Mouse (Mus musculus) forelimb bud, embryonic 11.5 days (tissue): Measurements from ENCODE around the gene 4430402I18Rik.
"Not testable (repeated sequence)": the region's sequence is repeated elsewhere in the genome, so short reads cannot be mapped to it uniquely, and the experiment has no call there.

Experiments used
- DNase-seq: peaks from one replicate; pipeline ENCODE4 v3.0.0-alpha.2; 2012; ENCODE audit warnings: low read depth, low spot score

4430402I18Rik gene

DNA sequence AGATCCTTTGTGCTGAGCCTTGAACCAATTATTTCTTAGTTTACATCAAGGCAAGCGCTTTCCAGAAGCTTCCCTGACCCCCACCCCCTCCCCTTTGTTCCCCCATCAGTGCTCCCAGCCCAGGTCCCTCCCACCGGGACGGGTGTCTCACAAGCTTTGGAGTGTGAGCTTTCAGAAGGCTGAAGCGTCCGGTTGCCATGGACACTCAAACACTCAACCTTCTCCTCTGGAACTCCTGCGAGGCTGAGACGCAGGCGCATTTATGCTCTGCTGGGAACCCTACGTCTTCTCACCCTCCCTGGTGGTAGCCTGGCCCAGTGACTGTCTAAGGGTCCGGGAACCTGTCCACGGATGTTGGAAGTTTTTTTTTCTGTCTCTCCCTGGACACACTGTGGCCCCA is at the start of gene 4430402I18Rik:
Gene 4430402I18Rik, minus strand, starts transcription at position 149 of the 400 bp plus-strand sequence.
- peak; percentile 33 for DNase-seq

GRCm38 (mm10) chr19:29016786-29017185 is 49.2 kb upstream of the 4430402I18Rik start:
- peak; percentile 21 for DNase-seq

- DNase-seq, result peak; percentile 33
Measured at GRCm38 (mm10) chr19:29016204-29016765, 48.7 kb upstream of the 4430402I18Rik start.

GRCm38 (mm10) chr19:29015410-29016203 is 48.0 kb upstream of the 4430402I18Rik start:
- peak; percentile 8 for DNase-seq

DNA sequence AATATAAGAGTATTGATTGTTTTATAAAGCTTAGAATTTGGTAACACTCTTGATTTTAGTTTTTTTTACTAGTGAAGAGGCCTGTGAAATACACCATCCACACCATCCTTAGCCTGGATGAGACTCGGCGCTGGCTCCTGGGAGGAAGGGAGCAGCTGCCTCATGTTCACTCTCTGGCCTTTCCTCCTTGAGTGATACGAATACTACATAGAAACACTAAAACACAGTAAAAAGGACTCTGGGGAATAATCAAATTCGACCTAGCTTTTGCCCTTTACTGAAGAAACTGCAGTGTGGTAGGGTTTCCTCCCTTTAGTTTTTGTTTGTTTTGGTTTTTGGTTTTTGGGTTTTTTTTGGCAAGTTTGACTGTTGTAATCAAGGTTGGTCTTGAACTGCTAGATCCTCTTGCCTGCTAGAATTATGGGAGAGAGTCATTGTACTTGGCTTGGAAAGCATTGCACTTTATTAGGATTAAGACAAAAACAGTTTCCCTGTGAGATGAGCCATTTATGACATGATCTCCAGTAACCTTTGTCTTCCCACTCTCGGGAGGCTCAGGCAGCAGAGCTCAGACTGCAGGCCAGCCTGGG is 47.0 kb upstream of the 4430402I18Rik start:
- no peak for DNase-seq

GRCm38 (mm10) chr19:29011355-29011990 is 43.9 kb upstream of the 4430402I18Rik start:
- DNase-seq, result no peak

DNA sequence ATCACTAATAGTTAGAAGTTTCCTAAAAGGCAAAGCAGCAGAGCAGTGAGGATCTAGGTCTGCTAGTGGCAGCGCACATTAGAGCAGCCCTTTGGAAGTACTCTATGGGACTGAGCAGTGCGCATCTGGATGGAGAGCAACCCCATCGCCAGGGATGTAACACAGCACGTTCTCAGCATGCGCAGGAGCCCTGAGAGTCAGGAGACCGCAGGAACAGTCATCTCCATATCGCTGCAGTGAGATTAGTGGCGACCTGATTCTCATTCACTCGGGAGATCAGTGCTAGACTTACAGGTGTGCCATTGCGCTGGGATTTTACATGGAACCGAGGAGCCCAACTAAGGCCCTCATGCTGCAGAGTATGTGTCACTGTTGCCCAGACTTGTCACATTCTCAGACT is 41.4 kb upstream of the 4430402I18Rik start:
- no peak for DNase-seq

DNA sequence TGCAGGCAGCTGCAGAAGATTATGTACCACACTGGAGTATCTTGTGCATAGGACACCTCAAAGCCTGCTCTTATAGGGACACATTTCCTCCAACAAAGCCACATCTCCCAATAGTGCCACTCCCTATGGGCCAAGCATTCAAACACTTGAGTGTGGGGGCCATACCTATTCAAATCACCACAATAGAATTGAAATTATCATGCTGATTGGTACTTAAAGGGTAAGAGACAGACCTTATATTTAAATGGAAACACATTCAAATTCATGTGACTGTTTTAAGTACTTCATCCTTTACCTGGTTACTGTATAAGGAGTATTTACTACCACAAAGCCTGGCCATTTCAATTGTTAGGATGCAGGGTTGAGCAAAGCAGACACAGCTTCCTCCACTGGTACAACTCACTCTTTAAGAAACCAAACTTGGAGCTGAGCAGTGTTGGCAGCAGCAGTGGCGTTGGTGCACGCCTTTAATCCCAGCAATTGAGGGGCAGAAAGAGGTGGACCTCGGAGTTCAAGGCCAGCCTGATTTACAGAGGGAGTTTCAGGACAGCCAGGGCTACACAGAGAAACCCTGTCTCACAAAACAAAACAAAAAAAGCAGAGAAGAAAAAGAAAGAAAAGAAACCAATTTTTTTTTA is 40.6 kb upstream of the 4430402I18Rik start:
- DNase-seq, result no peak

GRCm38 (mm10) chr19:29000321-29000720 is 32.7 kb upstream of the 4430402I18Rik start:
- DNase-seq, result not testable (repeated sequence)

GRCm38 (mm10) chr19:28997976-28998630 is 30.5 kb upstream of the 4430402I18Rik start:
- DNase-seq, result no peak

- no peak for DNase-seq
Measured at GRCm38 (mm10) chr19:28995366-28995765, 27.8 kb upstream of the 4430402I18Rik start.

DNA sequence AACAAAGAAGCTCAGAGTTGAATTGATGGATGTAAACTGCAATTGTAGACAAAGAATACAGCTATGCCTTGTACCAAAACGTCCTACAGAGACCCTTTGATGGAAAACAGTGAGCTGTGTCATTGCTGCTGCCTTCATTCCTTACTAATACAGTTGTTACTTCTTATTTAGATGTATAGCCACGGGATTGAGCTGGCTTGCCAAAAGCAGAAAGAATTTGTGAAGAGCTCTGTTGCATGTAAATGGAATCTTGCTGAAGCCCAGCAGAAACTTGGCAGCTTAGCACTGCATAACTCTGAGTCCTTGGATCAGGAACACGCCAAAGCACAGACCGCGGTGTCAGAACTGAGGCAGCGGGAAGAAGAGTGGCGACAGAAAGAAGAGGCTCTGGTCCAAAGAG is 27.3 kb upstream of the 4430402I18Rik start:
- DNase-seq, result no peak

GRCm38 (mm10) chr19:28991391-28991790 is 23.8 kb upstream of the 4430402I18Rik start:
- no peak for DNase-seq

- no peak for DNase-seq
Measured at GRCm38 (mm10) chr19:28990590-28991221, 23.1 kb upstream of the 4430402I18Rik start.

DNA sequence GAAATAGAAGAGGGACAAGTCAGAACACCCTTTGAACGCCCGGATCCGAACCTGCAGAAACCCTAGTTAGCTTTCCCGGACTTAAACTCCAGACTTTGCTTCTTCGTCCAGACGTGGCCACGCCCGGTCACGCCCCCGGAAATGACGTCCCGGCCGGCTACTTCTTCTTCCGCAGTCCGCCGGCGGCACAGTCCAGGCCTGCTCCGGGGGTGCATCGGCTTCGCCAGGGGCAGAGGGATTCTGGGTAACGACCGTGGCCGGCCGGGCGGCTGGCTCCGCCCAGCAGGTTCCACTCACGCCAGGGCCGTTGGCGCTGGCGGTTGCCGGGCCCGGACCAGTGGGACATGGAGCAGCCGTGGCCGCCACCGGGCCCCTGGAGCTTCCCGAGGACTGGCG is 22.6 kb upstream of the 4430402I18Rik start, which contains the start of gene Cdc37l1:
Gene Cdc37l1, plus strand, starts transcription at position 159 of the 396 bp plus-strand sequence.
- DNase-seq, result peak; percentile 93

GRCm38 (mm10) chr19:28989515-28989914 is 21.9 kb upstream of the 4430402I18Rik start:
- DNase-seq, result no peak

- no peak for DNase-seq
Measured at GRCm38 (mm10) chr19:28982617-28983016, 15.0 kb upstream of the 4430402I18Rik start.

DNA sequence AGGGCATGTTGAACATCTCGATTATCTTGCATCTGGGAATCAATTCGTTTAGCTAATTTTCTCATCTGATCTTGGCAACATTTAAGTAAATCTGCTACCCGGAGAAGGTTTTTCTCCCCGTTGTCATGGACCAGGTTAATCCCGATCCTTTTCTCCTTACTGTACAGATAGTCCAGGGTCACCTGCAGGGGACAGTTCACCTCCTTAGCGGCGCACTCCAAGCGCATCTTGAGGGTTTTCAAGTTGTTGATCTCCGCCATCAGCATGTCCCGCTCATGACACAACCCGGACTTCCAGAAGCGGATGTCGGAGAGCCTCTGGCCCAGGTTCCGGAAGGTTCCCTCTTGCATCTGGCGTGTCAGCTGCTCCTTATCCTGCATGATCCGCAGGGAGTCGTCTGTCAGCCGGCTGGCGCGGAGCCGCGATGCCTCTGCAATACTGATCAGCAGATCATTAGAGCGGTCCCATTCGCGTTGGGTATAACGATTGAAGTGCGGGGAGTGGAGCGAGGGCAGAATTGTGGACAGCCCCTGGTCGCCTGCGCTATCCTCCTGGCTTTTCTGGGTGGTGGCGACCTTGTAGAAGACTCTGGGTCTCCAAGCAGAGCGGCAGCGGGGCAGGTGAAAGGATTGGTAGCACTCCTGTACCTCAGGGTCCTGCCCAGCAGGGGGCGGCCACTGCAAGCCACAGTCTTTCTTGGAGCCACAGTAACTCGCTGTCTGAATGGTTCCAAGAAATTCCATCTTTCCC is 7.4 kb upstream of the 4430402I18Rik start:
- peak; percentile 67 for DNase-seq

DNA sequence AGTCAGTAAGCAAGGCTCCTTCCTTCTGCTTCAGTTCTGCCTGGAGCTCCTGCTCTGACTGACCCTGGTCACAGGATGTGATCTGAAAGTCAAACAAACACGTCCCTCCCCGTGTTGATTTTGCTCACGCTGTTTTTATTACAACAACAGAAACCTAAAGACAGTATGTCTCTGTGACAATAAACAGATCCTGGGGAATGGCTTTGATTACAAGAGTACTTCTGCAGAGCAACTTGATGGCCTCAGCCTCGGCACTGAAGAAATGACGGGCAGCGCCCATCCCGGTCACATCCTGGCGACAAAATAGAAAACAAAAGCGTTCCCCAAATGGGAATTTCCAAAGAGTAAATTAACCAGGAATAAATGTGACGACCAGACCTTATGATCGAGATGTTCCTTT is 2.7 kb upstream of the 4430402I18Rik start:
- DNase-seq, result no peak

GRCm38 (mm10) chr19:28969231-28969630 is 1.6 kb upstream of the 4430402I18Rik start:
- DNase-seq, result no peak
